Mouse (Mus musculus) spleen, adult 18-20 months (tissue): Measurements from ENCODE around the gene Gsdmc4.
"Not testable (repeated sequence)": the region's sequence is repeated elsewhere in the genome, so short reads cannot be mapped to it uniquely, and the experiment has no call there.

Experiments
- DNase-seq, 2 experiments: peaks; one replicate each; pipeline ENCODE4 v3.0.0; 2022; ENCODE audit warnings: mixed read lengths in 2 of 2

Gsdmc4 gene

DNA sequence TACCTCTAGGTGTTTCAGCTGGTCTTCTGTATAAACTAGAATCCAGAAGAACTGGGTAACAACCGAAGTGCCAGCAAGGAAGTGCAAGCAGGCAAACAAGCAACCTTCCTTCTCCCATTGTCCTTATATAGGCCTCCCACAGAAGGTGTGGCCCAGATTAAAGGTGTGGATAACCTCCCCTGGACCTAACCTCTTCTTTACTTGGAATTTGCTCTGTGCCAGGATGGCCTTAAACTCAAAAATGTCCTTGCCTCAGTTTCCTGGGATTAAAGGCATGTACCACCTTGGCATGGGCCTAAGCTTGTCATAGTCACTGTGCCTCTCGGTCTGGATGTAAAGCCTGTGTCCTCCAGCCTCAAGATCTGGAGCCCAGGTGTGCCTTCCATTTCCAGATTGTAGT lies at the start of gene Gsdmc4:
Gene Gsdmc4, minus strand, starts transcription at position 101 of the 400 bp plus-strand sequence.
- not testable (repeated sequence) for DNase-seq

DNA sequence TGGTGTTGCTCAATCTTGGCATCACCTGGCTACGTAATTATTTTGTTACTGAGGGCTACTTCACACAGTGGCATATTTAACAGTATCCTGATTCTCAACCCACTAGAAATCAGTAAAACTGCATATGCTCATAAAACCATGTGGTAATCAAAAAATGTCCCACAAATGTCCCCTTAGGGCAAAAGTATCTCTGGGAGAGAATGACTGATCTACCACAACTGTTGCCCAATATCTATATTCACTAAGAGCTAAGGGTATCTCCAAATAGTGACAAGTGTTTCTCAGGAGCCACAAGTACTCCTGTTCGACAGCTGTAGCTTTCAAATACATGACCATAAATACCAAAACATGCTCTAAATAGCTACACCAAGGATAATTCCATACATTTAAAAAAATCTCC lies 48.4 kb upstream of the Gsdmc4 start:
- no peak for DNase-seq

DNA sequence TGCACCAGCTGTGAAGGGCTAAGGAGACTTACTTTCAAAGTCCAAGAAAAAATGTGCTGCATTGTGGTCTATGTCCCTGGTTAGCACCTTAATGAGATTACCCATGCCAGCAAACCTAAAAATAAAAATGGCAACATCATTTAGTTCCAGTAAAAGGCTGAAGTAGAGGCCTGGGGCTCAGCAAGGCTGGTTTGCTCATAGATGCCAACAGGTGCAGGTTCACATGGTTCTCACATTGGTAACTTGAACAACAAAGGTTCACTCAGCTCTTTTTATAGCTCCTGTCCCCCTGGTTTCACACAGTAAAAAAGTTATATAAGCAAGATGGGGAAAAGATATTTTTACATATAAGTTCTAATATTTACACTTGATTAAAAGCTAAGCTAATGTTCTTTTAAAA lies 45.5 kb upstream of the Gsdmc4 start:
- DNase-seq: no peak

DNA sequence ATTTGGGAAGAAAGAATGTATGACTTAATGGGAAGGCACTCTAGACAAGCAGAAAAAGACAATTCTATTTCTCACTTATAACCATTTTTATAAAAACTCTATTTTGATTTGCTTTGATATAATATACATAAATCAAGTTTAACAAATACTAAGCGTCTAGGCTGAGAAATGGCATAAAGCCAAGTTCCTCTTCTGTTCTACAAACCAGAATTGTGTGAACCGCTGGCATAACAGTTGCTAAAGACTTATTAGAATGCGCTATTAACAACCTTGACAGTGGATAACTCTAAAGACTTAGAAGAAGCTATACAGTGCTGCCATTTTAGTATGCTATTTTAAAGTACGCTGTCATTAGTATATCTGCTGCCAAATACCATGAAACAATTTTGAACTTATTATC lies 41.2 kb upstream of the Gsdmc4 start:
- DNase-seq: no peak

DNA sequence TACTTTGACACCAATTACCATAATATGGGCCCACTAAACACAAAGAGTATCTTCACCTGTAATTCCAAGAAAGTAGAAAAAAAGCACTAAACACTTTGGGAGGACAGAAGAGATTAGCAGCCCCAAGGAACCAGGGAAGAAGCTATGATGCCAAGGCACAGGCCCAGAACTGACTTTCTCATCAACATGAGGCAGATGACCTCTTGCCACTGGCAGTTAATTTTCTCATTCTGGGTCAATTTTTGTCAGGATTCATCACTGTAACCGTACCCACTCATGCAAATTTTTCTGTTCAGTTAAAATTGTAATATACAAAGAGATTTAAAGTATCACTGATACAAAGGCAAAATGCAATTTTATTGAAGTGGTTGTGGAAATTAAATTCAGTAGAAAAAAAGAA lies 29.1 kb upstream of the Gsdmc4 start:
- no peak for DNase-seq

DNA sequence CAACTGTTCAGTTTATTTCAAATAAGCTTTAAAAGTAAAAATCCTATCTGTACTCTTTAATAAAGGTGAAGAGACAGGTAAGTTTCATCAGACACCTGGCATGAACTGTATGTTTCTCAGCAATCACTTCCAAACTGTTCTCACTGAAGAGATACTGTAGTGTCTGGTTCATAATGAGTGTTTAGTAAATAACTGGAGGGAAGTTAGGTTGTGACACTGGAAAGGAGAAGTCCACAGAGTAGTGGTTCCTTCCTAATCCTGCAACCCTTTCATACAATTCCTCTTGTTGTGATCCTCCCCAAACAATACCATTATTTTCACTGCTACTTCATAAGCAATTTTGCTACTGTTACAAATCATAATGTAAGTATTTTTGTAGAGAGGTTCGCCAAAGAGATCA lies 20.6 kb upstream of the Gsdmc4 start:
- no peak for DNase-seq

DNA sequence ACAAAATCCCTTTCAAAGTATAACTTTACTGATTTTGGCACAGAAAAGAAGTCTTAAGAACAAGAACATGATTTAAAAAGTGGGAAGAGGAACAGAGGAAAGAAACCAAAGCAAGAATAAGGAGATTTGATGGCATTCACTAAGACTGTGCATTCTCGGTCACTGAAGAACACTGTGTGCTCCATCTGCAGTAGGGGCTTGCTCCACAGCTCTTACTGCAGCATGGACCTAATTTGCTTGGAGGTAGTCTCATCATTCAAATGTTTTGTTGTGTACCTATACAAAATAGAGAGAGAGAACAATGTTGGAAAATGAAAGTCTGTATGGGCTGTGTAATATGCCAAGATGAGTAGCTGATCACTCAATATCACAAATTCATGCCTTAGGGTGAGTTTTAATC lies 19.3 kb upstream of the Gsdmc4 start:
- no peak for DNase-seq

DNA sequence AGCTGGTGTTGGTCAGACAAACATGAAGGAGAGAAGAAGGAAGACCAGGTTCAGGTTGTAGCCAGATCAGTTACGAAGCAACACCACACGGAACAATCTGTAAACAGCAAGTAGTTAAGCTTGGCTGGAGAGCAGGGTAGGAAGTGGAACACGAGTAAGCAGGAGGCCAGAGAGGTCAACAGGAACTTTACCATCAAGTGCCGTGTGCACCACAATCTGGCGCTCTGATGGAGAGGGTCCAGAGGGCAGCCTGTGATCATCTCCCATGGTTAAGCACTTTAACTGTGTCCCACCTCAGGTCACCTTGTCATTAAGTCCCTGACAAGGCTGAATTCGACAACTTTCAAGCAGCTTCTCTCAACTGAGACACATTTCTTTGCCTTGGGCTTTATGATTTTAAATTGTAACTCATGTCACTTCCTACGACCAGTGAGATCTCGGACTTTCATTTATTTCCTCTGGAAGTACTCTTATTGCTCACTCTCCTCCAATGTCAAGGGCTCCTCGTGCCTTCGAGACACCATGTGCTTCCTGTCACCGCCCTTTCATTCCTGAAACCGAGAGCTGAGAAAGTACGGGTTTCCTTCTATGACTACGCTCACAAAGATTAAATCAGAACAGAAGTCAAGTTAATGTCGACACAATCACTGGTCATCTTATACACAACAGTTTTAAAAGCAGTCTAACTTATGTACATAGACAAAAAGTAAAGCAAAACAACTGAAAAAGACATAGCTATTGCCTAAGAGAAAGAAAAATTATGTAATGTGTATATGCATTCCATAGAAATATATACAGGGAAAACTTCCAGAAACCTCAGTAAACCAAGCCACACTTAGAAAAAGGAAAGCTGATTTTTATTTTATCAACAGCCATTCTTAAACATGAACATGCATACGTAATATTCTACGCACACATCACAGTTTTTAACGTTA lies 18.3 kb upstream of the Gsdmc4 start:
- no peak for DNase-seq

DNA sequence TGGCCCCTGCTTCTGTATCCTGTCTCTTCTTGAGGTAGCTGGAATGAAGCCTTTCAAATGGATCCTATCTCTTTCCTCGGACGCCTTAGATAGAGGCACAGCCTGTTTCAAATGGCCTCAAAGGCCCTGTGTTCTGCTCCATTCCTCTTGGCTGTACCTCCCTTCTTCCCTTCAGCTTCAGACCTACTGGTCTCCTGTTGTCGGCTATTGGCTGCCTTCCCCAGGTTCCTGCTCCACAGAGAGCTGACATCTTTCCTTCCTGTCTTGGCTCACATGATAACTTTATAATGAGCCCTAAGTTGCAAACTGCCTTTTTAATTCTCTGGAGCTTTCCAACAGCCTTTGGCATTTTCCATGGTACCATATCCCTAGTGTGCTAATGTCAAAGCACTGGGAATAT lies 14.1 kb upstream of the Gsdmc4 start:
- DNase-seq: no peak

DNA sequence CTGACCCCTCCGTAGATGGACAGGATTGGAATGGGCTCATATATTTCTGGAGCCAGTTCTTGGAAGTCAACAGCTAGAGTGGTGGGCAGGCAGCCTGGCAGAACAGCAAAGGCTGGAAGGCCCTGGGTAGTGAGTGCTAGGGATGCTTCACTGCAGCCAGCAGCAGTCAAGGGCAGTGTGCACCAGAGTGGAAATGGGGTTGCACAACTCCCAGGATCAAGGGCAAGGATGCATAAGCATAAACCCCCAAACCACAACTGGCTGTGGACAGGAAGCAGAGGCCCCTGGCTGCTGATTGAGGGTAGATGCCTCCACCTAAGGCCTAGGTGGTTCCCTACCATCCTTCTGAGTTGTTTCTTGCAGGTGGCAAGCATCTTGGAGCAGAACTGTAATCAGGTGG lies 12.4 kb upstream of the Gsdmc4 start:
- DNase-seq: no peak

DNA sequence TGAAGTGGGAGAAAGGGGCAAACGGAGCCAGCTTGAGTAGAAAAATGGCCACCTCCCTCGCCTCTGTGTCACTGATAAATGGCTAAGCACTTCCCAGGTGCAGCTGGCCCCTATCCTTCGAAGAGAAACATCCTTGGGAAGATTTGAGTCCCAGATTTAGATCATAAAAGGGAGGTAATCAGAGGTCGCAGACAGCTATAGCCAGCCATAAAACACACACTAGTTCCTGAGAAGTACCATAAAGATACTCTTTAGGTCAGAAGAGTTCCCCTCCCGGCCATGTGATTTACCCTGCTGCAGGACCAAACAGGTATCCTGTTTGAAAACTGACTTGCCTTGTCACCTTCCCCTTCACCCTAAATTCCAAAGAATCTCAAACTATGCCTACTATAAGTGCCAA lies 9.5 kb upstream of the Gsdmc4 start:
- DNase-seq: not testable (repeated sequence)

DNA sequence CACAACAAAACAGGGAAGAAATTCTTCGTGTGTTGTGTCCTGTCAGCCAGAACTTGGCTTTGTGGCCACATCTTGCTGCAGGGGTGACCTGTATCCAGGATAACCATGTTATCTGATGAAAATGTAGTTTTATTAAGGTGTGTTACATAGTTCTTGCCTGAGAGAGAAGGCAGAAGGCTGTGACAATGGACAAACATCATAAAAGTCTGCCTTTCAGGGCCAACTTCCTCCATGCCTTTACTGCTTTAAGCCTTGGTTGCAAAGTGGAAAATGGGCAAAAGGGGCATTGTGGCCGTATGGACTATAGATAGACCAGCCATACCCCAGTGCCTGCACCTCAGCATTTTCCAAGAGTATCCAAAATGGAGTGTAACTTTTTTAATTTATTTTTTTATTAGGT lies 7.6 kb upstream of the Gsdmc4 start:
- not testable (repeated sequence) for DNase-seq

DNA sequence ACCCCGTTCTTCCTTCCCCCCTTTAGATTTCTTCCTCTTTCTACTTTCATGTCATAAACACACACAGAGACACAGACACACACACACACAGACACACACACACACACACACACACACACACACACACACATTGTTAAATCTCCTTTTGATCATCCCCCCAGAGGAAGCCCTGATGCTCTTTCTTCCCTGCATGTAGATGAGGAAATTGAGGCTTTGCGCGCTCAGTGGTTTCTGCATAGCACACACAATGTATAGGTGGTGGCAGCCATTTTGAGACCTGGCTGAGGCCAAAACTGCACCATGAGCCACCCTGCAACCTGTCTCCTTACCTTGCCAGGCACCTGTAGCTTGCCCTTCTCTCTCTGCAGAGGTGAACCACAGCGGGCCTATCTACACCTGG lies 4.5 kb upstream of the Gsdmc4 start:
- DNase-seq: not testable (repeated sequence)

DNA sequence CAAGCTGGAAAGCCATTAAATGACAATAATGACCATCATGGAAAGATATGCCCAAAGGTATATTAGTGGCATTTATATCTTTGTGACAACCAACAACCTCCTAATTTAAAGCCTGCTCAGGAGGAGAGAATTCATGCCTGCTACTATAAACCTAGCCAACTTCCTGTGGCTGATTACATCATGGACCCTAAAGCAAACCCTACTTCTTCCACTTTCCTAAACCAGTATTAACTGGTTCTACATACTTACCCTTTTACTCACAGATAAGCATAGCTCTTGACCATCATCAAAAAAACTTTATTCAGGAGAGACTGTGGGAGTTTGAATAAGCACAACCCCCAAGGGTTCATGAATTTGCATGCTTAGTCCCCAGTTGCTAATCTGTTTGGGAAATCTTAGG lies 2.2 kb downstream of the Gsdmc4 start:
- not testable (repeated sequence) for DNase-seq

DNA sequence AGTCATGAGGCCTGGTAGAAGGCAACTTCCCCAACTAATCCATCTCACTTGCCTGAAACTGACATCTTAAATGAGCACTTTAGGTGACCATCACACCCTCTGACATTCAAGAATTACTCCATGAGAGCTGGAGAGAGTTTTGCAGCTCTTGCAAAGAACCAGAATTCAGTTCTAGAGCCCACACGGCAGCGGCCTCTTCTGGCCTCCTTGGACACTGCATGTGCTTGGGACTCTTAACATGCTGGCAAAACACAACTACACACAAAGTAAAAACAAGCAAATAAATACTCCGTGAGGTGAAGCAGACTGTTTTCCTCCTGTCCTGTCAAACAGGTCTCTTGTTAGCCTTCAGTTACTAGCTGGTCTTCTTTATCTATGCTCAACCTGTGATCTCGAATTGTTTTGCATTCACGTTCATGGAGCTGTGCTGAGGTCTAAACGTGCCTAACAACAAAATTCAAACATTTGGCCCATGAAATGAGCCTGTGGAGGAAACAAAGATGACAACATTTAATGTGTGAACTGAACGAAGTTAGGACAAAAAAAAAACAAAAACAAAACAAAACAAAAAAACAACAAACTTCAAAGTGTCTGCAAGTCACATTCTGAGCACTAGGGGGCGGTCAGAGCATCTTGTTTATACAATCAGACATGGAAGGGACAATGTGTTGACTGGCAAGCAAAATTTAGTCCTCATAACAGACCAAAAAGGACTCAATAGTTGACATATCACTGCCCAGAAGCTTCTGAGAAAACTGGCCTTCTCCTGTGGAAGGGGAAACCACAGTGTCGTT lies 16.3 kb downstream of the Gsdmc4 start:
- peak in 1 of 2 experiments; percentile 43 for DNase-seq

DNA sequence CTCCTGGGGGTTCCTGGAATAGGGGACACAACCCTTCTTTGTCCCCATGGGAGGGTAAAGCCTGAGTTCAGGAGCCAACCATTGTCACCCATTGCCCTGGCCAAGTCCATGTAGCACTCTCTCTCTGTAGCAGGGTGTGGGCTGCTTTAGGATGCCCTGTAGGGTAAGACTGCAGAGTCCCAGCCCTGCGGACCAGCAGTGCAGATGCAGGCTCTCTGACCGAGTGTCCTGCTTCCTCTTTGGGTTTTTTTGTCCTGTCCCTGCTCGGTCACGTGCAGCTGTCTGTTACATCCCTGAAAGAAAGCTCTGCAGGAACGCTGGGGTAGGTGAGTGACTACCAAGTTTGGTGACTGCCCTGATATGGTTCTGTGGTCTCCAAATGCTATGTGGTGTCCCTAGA lies 23.7 kb downstream of the Gsdmc4 start:
- not testable (repeated sequence) for DNase-seq

DNA sequence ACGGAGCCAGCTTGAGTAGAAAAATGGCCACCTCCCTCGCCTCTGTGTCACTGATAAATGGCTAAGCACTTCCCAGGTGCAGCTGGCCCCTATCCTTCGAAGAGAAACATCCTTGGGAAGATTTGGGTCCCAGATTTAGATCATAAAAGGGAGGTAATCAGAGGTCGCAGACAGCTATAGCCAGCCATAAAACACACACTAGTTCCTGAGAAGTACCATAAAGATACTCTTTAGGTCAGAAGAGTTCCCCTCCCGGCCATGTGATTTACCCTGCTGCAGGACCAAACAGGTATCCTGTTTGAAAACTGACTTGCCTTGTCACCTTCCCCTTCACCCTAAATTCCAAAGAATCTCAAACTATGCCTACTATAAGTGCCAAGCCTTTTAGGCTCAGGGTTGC lies 24.1 kb downstream of the Gsdmc4 start:
- DNase-seq: not testable (repeated sequence)

DNA sequence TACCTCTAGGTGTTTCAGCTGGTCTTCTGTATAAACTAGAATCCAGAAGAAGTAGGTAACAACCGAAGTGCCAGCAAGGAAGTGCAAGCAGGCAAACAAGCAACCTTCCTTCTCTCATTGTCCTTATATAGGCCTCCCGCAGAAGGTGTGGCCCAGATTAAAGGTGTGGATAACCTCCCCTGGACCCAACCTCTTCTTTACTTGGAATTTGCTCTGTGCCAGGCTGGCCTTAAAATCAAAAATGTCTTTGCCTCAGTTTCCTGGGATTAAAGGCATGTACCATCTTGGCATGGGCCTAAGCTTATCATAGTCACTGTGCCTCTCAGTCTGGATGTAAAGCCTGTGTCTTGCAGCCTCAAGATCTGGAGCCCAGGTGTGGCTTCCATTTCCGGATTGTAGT lies 33.6 kb downstream of the Gsdmc4 start, which contains the start of gene Gsdmc3:
Gene Gsdmc3, minus strand, starts transcription at position 101 of the 400 bp plus-strand sequence.
- DNase-seq: not testable (repeated sequence)

DNA sequence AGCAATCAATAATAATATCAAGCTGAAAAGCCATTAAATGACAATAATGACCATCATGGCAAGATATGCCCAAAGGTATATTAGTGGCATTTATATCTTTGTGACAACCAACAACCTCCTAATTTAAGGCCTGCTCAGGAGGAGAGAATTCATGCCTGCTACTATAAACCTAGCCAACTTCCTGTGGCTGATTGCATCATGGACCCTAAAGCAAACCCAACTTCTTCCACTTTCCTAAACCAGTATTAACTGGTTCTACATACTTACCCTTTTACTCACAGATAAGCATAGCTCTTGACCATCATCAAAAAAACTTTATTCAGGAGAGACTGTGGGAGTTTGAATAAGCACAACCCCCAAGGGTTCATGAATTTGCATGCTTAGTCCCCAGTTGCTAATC lies 35.9 kb downstream of the Gsdmc4 start:
- not testable (repeated sequence) for DNase-seq

DNA sequence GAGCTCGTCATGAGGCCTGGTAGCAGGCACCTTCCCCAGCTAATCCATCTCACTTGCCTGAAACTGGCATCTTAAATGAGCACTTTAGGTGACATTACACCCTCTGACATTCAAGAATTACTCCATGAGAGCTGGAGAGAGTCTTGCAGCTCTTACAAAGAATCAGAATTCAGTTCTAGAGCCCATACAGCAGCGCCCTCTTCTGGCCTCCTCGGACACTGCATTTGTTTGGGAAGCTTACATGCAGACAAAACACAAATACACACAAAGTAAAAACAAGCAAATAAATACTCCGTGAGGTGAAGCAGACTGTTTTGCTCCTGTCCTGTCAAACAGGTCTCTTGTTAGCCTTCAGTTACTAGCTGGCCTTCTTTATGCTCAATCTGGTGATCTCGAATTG lies 50.1 kb downstream of the Gsdmc4 start:
- not testable (repeated sequence) for DNase-seq
